Mouse (Mus musculus) megakaryocyte-erythroid progenitor cell, adult 5 weeks (primary cell): ENCODE measurements around the gene 1700016H13Rik. TPM values are rescaled to one million over a fixed set of nuclear protein-coding genes. Genes with fewer than 3 reads are reported as not detected.

ENCODE experiments used
- polyA plus RNA-seq: library from polyadenylated mRNA; stranded (reverse); fragments of >175 nt; gene quantifications from 2 replicates; pipeline ENCODE4 v1.2.3, GENCODE M21; 2012

Gene 1700016H13Rik
- not detected in 2 replicates for polyA plus RNA-seq

GRCm38 (mm10) chr5:103655346-103656118 lies at the start of gene 1700016H13Rik:
TSS of gene 1700016H13Rik (minus strand) at chr5:103656010.

GRCm38 (mm10) chr5:103691624-103692530 lies 36.1 kb upstream of the 1700016H13Rik start, which contains the start of gene Aff1:
TSS of gene Aff1 (plus strand) at chr5:103692374.

DNA sequence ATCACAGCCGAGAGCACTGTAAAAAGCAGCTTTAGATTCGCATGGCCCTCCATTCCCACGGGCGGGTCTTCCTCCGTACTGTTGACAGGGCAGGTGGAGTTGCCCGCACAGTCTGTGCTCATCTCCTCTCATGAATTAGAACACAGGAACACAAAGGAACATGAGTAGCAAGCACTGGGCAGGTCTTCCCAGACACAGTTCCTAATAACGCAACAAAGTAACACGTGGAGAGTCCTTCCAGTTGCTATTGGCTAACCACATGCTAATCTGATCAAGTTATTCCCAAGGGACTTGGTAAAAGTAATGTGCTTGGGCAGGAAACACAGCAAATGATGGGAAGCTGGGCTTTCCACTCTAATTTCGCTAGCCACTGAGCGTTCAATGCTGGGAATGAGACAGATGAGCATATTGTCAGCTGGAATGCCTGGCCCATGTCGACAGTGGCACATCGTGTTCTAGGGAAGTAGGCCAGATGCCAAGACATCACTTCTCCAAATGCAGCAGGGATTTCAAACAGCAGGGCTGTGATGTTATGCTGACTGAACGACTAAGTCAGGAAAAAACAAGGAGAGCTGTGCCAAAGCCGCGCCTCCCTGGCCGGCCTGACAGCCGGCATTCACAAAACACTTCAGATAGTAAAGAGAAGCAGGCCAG lies 26.6 kb downstream of the 1700016H13Rik start, which contains the start of gene Slc10a6:
TSS of gene Slc10a6 (minus strand) at position 293 of the 654 bp plus-strand sequence.

Other genes with a start within 250 kb of the 1700016H13Rik start
- 0.48 and 0.56 TPM in 2 replicates for gene Ptpn13, start 230.8 kb downstream of the 1700016H13Rik start, polyA plus RNA-seq
- not detected in 2 replicates for gene Slc10a6, start 26.6 kb downstream of the 1700016H13Rik start, polyA plus RNA-seq
- 101 and 116 TPM in 2 replicates for gene Aff1, start 36.4 kb upstream of the 1700016H13Rik start, polyA plus RNA-seq